In the genomic region with DNA sequence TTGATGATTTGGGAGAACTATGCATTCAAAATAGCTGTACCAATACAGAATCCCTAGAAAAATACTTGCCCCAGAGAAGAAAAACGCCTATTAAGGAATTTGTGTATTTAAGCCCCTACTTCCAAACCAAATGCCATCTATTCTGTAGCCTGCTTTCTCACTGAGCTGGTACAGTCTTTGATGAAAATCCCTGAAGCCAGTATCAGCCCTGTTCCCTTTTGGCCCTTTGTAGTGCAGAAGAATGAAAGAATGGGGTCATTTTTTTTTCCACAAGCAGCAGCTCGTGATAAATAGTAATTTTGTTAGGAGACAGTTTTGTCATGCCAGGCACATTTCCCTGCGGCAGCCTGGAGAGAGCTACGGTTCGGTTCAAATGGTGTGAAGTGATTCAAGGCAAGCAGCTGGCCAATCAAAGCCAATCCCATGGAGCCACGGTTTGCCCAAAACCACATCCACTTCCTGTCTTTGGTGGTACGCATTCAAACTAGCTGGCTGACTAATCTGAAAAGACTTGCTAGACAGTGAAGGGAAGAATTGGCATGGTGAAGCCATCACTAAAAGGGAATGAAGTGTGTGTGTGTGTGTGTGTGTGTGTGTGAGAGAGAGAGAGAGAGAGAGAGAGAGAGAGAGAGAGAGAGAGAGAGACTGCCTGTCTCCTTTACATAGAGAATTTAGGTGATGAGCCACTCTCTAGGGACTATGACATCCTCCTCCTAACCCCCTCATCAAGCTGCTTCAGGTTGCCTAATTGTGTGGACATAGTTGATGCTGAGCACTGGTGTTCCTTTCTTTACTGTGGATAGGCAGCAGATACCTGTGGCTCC, we compare ENCODE assay signal across 10 mouse cellular contexts.
DNase-seq lines count a peak whose midpoint lies in the region; ATAC-seq and TF ChIP-seq lines count a peak whose summit lies in the region.
"Had no signal": no experiment of that assay in that cellular context is flagged by ENCODE, and none has a peak within 500 bp of the region (broad histone marks: within the 10 kb centered on the region; RNA-seq: fewer than 3 reads in every experiment).

No protein-coding gene starts in this region.

- no peaks in the 10 kb centered on the region for H3K27me3 ChIP-seq in forebrain, embryonic 16.5 days (replicated peaks; ENCODE audit: control insufficient read depth, insufficient read depth, low read length)
- peaks cover 54% of the 10 kb centered on the region for H3K27me3 ChIP-seq in kidney, embryonic 15.5 days
- no peaks in the 10 kb centered on the region for H3K27me3 ChIP-seq in intestine, embryonic 16.5 days (replicated peaks; ENCODE audit: control insufficient read depth, insufficient read depth, low read length)

- intact Hi-C loops in left cerebral cortex, postnatal 4 days (cut with DNase I): no loop called here

- no peak overlapping the region for H3K4me2 ChIP-seq in forebrain, embryonic 16.5 days (ENCODE audit: low read length)
- no peak overlapping the region for H3K4me2 ChIP-seq in kidney, embryonic 15.5 days
- no peak overlapping the region for H3K4me2 ChIP-seq in intestine, embryonic 16.5 days (ENCODE audit: low read depth, low read length)
- H3K4me2 ChIP-seq: embryonic facial prominence, embryonic 15.5 days had no signal

- DNase-seq in lung, postnatal 10 days: peak; percentile 16
- DNase-seq in lung, adult 2 months: no peak
- DNase-seq in left cerebral cortex, postnatal 4 days: peak; percentile 46
- DNase-seq in telencephalon, adult 2 months (ENCODE audit: low read depth, low spot score): peak; percentile 43
- no peak for DNase-seq in heart, adult 9 months (ENCODE audit: low spot score in 2 of 2)

- no peaks in the 10 kb centered on the region for H3K9me3 ChIP-seq in forebrain, embryonic 16.5 days (ENCODE audit: control insufficient read depth, low read length)
- no peaks in the 10 kb centered on the region for H3K9me3 ChIP-seq in kidney, embryonic 15.5 days (replicated peaks)
- no peaks in the 10 kb centered on the region for H3K9me3 ChIP-seq in intestine, embryonic 16.5 days (ENCODE audit: control insufficient read depth, low read length)
- H3K9me3 ChIP-seq: embryonic facial prominence, embryonic 15.5 days had no signal

- H3K36me3 ChIP-seq in forebrain, embryonic 16.5 days (ENCODE audit: control insufficient read depth, insufficient read depth): no peaks in the 10 kb centered on the region
- H3K36me3 ChIP-seq in kidney, embryonic 15.5 days: no peaks in the 10 kb centered on the region
- no peaks in the 10 kb centered on the region for H3K36me3 ChIP-seq in intestine, embryonic 16.5 days (ENCODE audit: control insufficient read depth, insufficient read depth, low read length)
- H3K36me3 ChIP-seq: embryonic facial prominence, embryonic 15.5 days had no signal

- TF ChIP-seq CTCF in lung, adult 2 months (IDR thresholded peaks at IDR 0.05; ENCODE audit: insufficient read depth, low read length): no peak

- no peaks in the 10 kb centered on the region for H3K4me1 ChIP-seq in lung, adult 2 months (ENCODE audit: control insufficient read depth, insufficient read depth, low read length)
- H3K4me1 ChIP-seq in forebrain, embryonic 16.5 days (replicated peaks; ENCODE audit: control insufficient read depth, insufficient read depth, low read length): peaks cover 21% of the 10 kb centered on the region
- H3K4me1 ChIP-seq in kidney, embryonic 15.5 days: no peaks in the 10 kb centered on the region
- no peaks in the 10 kb centered on the region for H3K4me1 ChIP-seq in intestine, embryonic 16.5 days (ENCODE audit: control insufficient read depth, insufficient read depth, low read length)
- H3K4me1 ChIP-seq: embryonic facial prominence, embryonic 15.5 days had no signal

- H3K27ac ChIP-seq in forebrain, embryonic 16.5 days (ENCODE audit: low read length): peak overlapping the region; percentile 76
- no peak overlapping the region for H3K27ac ChIP-seq in kidney, embryonic 15.5 days
- no peak overlapping the region for H3K27ac ChIP-seq in intestine, embryonic 16.5 days (ENCODE audit: low read length)
- H3K27ac ChIP-seq: embryonic facial prominence, embryonic 15.5 days had no signal

- no peak for TF ChIP-seq POLR2A in lung, adult 2 months (IDR thresholded peaks at IDR 0.05; ENCODE audit: borderline replicate concordance, extremely low read depth, low read depth, low read length)

- H3K9ac ChIP-seq in forebrain, embryonic 16.5 days (replicated peaks; ENCODE audit: low read depth, low read length): 0 out of 2 replicates have a peak overlapping the region, but pooled peaks have one; percentile 6
- no peak overlapping the region for H3K9ac ChIP-seq in kidney, embryonic 15.5 days
- no peak overlapping the region for H3K9ac ChIP-seq in intestine, embryonic 16.5 days (ENCODE audit: low read depth, low read length)
- H3K9ac ChIP-seq: embryonic facial prominence, embryonic 15.5 days had no signal

- ATAC-seq in forebrain, embryonic 16.5 days: peak; percentile 92
- no peak for ATAC-seq in kidney, embryonic 15.5 days (replicated peaks; ENCODE audit: low FRiP score)
- ATAC-seq in intestine, embryonic 16.5 days: no peak
- ATAC-seq: Patski had no signal

- H3K4me3 ChIP-seq in lung, adult 2 months (replicated peaks; ENCODE audit: extremely low read depth, low read depth, low read length): no peak overlapping the region
- H3K4me3 ChIP-seq in forebrain, embryonic 16.5 days (replicated peaks; ENCODE audit: low read length): no peak overlapping the region
- no peak overlapping the region for H3K4me3 ChIP-seq in kidney, embryonic 15.5 days (replicated peaks)
- H3K4me3 ChIP-seq in intestine, embryonic 16.5 days (ENCODE audit: low read length): no peak overlapping the region
- H3K4me3 ChIP-seq: embryonic facial prominence, embryonic 15.5 days had no signal

- WGBS in lung, adult 2 months: 53% methylated on average over 7 of the region's 7 CpGs
- 22% methylated on average over 7 of the region's 7 CpGs for WGBS in forebrain, embryonic 16.5 days
- 67% methylated on average over 7 of the region's 7 CpGs for WGBS in kidney, embryonic 15.5 days
- 64% methylated on average over 7 of the region's 7 CpGs for WGBS in intestine, embryonic 16.5 days

Comparison
In these comparisons a context has a peak if more than half of its experiments do, and no peak if none do; other contexts are left out.
1. DNase-seq: peak in lung, postnatal 10 days (single experiment), left cerebral cortex, postnatal 4 days (single experiment) and telencephalon, adult 2 months (single experiment); none in lung, adult 2 months (single experiment) and heart, adult 9 months (0 of 2).